Mouse (Mus musculus) embryonic stem cell, embryonic (primary cell): ENCODE data around the gene Prss41.

Experiments used
- CTCF ChIA-PET, 4 experiments: fragments of 300-600 bp in 2 of 4; fragments of 350-600 bp in 2 of 4; sonication (Branson Sonifier 250); formaldehyde crosslinking; loops; one replicate each; lab custom pipeline; 2022; ENCODE audit warnings: inconsistent platforms in 2 of 4; lab: Charles Lee
- POLR2A ChIA-PET, 4 experiments: fragments of 300-600 bp in 2 of 4; fragments of 350-600 bp in 2 of 4; sonication (Branson Sonifier 250); formaldehyde crosslinking; loops; one replicate each; lab custom pipeline; 2022; ENCODE audit warnings: antibody characterized with exemption in 4 of 4, inconsistent platforms in 1 of 4; lab: Charles Lee

Prss41 gene

GRCm38 (mm10) chr17:23843141-23843811, 696 bp downstream of the Prss41 start:
- CTCF ChIA-PET: interaction anchor here (0.5 to 4.4 kb wide), 153 partner anchors 7 to 597 kb away, joined by 3 to 112 read pairs (median 4); partner anchors contain the start of genes Elob (in 4 of the 4), Prss33 (in 3 of the 4), Flywch2 (in 2 of the 4) and Pkmyt1 (in 2 of the 4)
- POLR2A ChIA-PET: interaction anchor here (0.6 to 7.4 kb wide), 62 partner anchors 10 to 627 kb away, joined by 3 to 81 read pairs (median 3); partner anchors contain the start of genes Elob (in 3 of the 4), Paqr4 (in 2 of the 4), Srrm2 (in 2 of the 4) and Ccnf (in 1 of the 4)

GRCm38 (mm10) chr17:23841145-23841544, 2.8 kb downstream of the Prss41 start:
- POLR2A ChIA-PET: interaction anchor here in 3 of 4 experiments (0.6 to 7.4 kb wide), 6 partner anchors 9 to 113 kb away, joined by 3 to 81 read pairs (median 3); partner anchors contain the start of genes Elob (in 1 of the 3) and Prss33 (in 1 of the 3)
- CTCF ChIA-PET: interaction anchor here in 3 of 4 experiments (0.6 to 1.3 kb wide), 4 partner anchors 8 to 48 kb away, joined by 3 to 4 read pairs (median 4); no protein-coding TSS in a partner anchor

GRCm38 (mm10) chr17:23836006-23836575, 7.9 kb downstream of the Prss41 start, which contains the start of gene Prss33:
Prss33 (minus strand) TSS chr17:23836056.
- ChIA-PET POLR2A (interaction anchor here in 3 of 4 experiments (0.7 to 27.3 kb wide), 19 partner anchors 8 to 303 kb away, joined by 3 to 622 read pairs (median 4); partner anchors contain the start of genes Prss32 (in 1 of the 3) and Prss41 (in 1 of the 3)), CTCF (interaction anchor here (0.6 to 7.8 kb wide), 11 partner anchors 8 to 158 kb away, joined by 3 to 112 read pairs (median 4); partner anchors contain the start of genes Prss32 (in 3 of the 4) and Prss41 (in 3 of the 4))

- POLR2A ChIA-PET: interaction anchor here in 3 of 4 experiments (0.7 to 27.3 kb wide), 11 partner anchors 8 to 186 kb away, joined by 3 to 622 read pairs (median 9); partner anchors contain the start of genes Prss32 (in 2 of the 3), Prss41 (in 2 of the 3) and Flywch1 (in 1 of the 3)
- CTCF ChIA-PET: interaction anchor here (1.3 to 7.8 kb wide), 6 partner anchors 12 to 201 kb away, joined by 3 to 112 read pairs (median 14); partner anchors contain the start of genes Prss32 (in 4 of the 4) and Prss41 (in 4 of the 4)
Observed at GRCm38 (mm10) chr17:23831201-23831600, 12.8 kb downstream of the Prss41 start.

- ChIA-PET CTCF (interaction anchor here (0.6 to 7.8 kb wide), 21 partner anchors 13 to 165 kb away, joined by 3 to 112 read pairs (median 4); partner anchors contain the start of genes Prss32 (in 4 of the 4), Prss41 (in 4 of the 4) and Kremen2 (in 1 of the 4)), POLR2A (interaction anchor here (0.6 to 27.3 kb wide), 47 partner anchors 8 to 585 kb away, joined by 3 to 622 read pairs (median 4); partner anchors contain the start of genes Prss32 (in 3 of the 4), Prss41 (in 3 of the 4), Srrm2 (in 2 of the 4) and Ccnf (in 1 of the 4))
Observed at GRCm38 (mm10) chr17:23829064-23829619, 14.8 kb downstream of the Prss41 start, which contains the start of gene Elob. Elob (minus strand) TSS chr17:23829136.

GRCm38 (mm10) chr17:23828271-23829001, 15.5 kb downstream of the Prss41 start:
- CTCF ChIA-PET: interaction anchor here in 2 of 4 experiments (0.7 to 2.9 kb wide), 4 partner anchors 15 to 53 kb away, joined by 3 to 34 read pairs (median 11); partner anchors contain the start of genes Prss32 (in 2 of the 2) and Prss41 (in 2 of the 2)
- POLR2A ChIA-PET: interaction anchor here (0.6 to 27.3 kb wide), 38 partner anchors 8 to 423 kb away, joined by 3 to 622 read pairs (median 6); partner anchors contain the start of genes Prss32 (in 2 of the 4), Prss41 (in 2 of the 4), Srrm2 (in 2 of the 4) and Ccnf (in 1 of the 4)

GRCm38 (mm10) chr17:23825591-23825990, 18.4 kb downstream of the Prss41 start:
- POLR2A ChIA-PET: interaction anchor here (0.6 to 27.3 kb wide), 28 partner anchors 8 to 594 kb away, joined by 3 to 622 read pairs (median 4); partner anchors contain the start of genes Prss33 (in 2 of the 4), Flywch2 (in 1 of the 4), Prss32 (in 1 of the 4) and Prss41 (in 1 of the 4)
- CTCF ChIA-PET: interaction anchor here in 3 of 4 experiments (0.6 to 1.6 kb wide), 4 partner anchors 13 to 19 kb away, joined by 3 to 8 read pairs (median 6); partner anchors contain the start of genes Prss32 (in 2 of the 3) and Prss41 (in 2 of the 3)

- CTCF ChIA-PET: interaction anchor here in 1 of 4 experiments (1.4 kb wide), 1 partner anchor 20 kb away, joined by 3 read pairs; the partner anchor contains the start of genes Prss32 and Prss41
- POLR2A ChIA-PET: interaction anchor here in 3 of 4 experiments (0.6 to 27.3 kb wide), 14 partner anchors 7 to 207 kb away, joined by 3 to 622 read pairs (median 6); partner anchors contain the start of genes Flywch1 (in 1 of the 3) and Srrm2 (in 1 of the 3)
Observed at GRCm38 (mm10) chr17:23823614-23824013, 20.4 kb downstream of the Prss41 start.

GRCm38 (mm10) chr17:23823018-23823417, 21.0 kb downstream of the Prss41 start:
- CTCF ChIA-PET: interaction anchor here in 1 of 4 experiments (1.7 kb wide), 1 partner anchor 21 kb away, joined by 6 read pairs; the partner anchor contains the start of genes Prss32 and Prss41
- POLR2A ChIA-PET: interaction anchor here in 3 of 4 experiments (0.6 to 27.3 kb wide), 9 partner anchors 7 to 52 kb away, joined by 3 to 622 read pairs (median 10); partner anchors contain the start of genes Flywch1 (in 1 of the 3) and Srrm2 (in 1 of the 3)

GRCm38 (mm10) chr17:23822094-23822493, 21.9 kb downstream of the Prss41 start:
- POLR2A ChIA-PET: interaction anchor here (0.6 to 27.3 kb wide), 17 partner anchors 5 to 51 kb away, joined by 3 to 622 read pairs (median 5); partner anchors contain the start of genes Prss32 (in 2 of the 4), Prss41 (in 2 of the 4), Elob (in 1 of the 4) and Flywch1 (in 1 of the 4)
- CTCF ChIA-PET: interaction anchor here in 2 of 4 experiments (1.0 to 1.7 kb wide), 2 partner anchors 22 to 34 kb away, joined by 4 to 6 read pairs; partner anchors contain the start of genes Prss32 (in 1 of the 2) and Prss41 (in 1 of the 2)

GRCm38 (mm10) chr17:23820731-23821130, 23.2 kb downstream of the Prss41 start:
- POLR2A ChIA-PET: interaction anchor here in 3 of 4 experiments (0.6 to 27.3 kb wide), 11 partner anchors 5 to 321 kb away, joined by 3 to 622 read pairs (median 7); partner anchors contain the start of genes Elob (in 2 of the 3) and Prss33 (in 2 of the 3)
- CTCF ChIA-PET: interaction anchor here in 2 of 4 experiments (0.5 to 1.3 kb wide), 2 partner anchors 13 to 50 kb away, joined by 3 to 4 read pairs; no protein-coding TSS in a partner anchor

- POLR2A ChIA-PET: interaction anchor here (0.6 to 27.3 kb wide), 9 partner anchors 3 to 25 kb away, joined by 3 to 622 read pairs (median 5); partner anchors contain the start of genes Elob (in 2 of the 4), Prss32 (in 1 of the 4) and Prss41 (in 1 of the 4)
- CTCF ChIA-PET: no interaction called here
Observed at GRCm38 (mm10) chr17:23819235-23819634, 24.7 kb downstream of the Prss41 start.

- POLR2A ChIA-PET: interaction anchor here in 3 of 4 experiments (0.8 to 27.3 kb wide), 5 partner anchors 8 to 25 kb away, joined by 3 to 622 read pairs (median 3); partner anchors contain the start of genes Elob (in 1 of the 3), Prss32 (in 1 of the 3) and Prss41 (in 1 of the 3)
- CTCF ChIA-PET: no interaction called here
Observed at GRCm38 (mm10) chr17:23818579-23818978, 25.4 kb downstream of the Prss41 start.

- CTCF ChIA-PET: interaction anchor here in 2 of 4 experiments (1.1 to 1.9 kb wide), 2 partner anchors 28 to 229 kb away, joined by 3 to 4 read pairs; partner anchors contain the start of genes Prss32 (in 1 of the 2) and Prss41 (in 1 of the 2)
- POLR2A ChIA-PET: interaction anchor here in 2 of 4 experiments (0.9 to 27.3 kb wide), 12 partner anchors 8 to 42 kb away, joined by 3 to 622 read pairs (median 6); partner anchors contain the start of genes Elob (in 1 of the 2) and Srrm2 (in 1 of the 2)
Observed at GRCm38 (mm10) chr17:23815641-23816040, 28.3 kb downstream of the Prss41 start.
